Mouse (Mus musculus): ENCODE data around the gene A1bg. TPM values are rescaled to one million over a fixed set of nuclear protein-coding genes. Genes with fewer than 3 reads are reported as not detected.

The A1bg gene
- not detected for polyA plus RNA-seq (2014; fragmentation: Illumina TruSeq; extraction: RNeasy Lipid Tissue Mini Kit (QIAGEN cat#74804); ENCODE audit: insufficient read depth, low read depth, low replicate concordance)

GRCm38 (mm10) chr15:60922912-60923311 lies at the start of gene A1bg:
TSS of gene A1bg (minus strand) at chr15:60923012.

GRCm38 (mm10) chr15:60853231-60853999 lies 69.4 kb downstream of the A1bg start, which contains the start of gene Fam84b:
TSS of gene Fam84b (minus strand) at chr15:60853778.

Other genes with a start within 250 kb of the A1bg start
- 21.2 TPM for gene Fam84b, start 69.2 kb downstream of the A1bg start, polyA plus RNA-seq (2014; fragmentation: Illumina TruSeq; extraction: RNeasy Lipid Tissue Mini Kit (QIAGEN cat#74804); ENCODE audit: insufficient read depth, low read depth, low replicate concordance)

Data from lung, adult 10 weeks (tissue).